12 mouse cellular contexts compared by ENCODE assay signal in the genomic region with DNA sequence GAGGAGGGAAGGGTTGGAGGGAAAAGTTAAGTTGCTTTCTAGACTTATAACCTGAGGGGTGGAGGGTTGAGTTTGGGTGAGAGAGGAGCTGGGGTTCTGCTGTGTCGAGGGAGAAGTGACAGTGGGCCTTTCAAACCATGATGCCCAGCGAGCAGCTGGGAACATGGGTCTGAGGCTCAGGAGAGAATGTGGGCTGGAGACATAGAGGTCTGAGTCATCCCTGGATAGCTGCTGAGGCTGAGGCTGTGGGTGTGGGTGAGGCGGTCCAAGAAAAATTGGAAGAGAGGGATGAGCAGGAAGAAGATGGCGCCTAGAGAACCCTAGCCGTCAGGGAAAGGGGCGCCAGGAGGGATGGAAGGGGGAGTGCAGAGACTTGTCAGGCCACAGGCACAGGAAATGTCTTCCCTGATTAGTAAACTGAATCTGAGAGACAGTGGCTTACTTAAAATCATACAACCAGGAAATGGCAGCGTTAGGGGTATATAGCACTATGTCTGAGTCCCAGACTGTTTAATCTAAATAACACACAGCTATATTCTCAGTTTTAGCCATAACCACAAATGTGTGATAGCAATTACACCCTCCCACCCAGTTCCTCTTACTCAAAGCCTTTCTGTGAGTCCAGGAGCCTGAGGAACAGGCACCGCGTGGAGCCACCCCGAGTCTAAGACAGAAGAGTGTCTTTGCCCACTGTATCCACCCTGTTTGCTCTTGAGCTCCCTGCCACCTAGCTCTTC. TPM values are rescaled to one million over a fixed set of nuclear protein-coding genes. Genes with fewer than 3 reads are reported as not detected.
DNase-seq lines count a peak whose midpoint lies in the region; ATAC-seq and TF ChIP-seq lines count a peak whose summit lies in the region.
"Had no signal": no experiment of that assay in that cellular context is flagged by ENCODE, and none has a peak within 500 bp of the region (broad histone marks: within the 10 kb centered on the region; RNA-seq: fewer than 3 reads in every experiment).

No protein-coding gene starts in this region.

- H3K4me3 ChIP-seq in hindbrain, embryonic 12.5 days = no peak overlapping the region
- no peak overlapping the region for H3K4me3 ChIP-seq in hindbrain, embryonic 10.5 days
- 0 out of 2 replicates have a peak overlapping the region, but pooled peaks have one; percentile 17 for H3K4me3 ChIP-seq in E14TG2a.4 (replicated peaks; ENCODE audit: low read length)
- H3K4me3 ChIP-seq in hindbrain, embryonic 16.5 days (ENCODE audit: low read length) = no peak overlapping the region
- H3K4me3 ChIP-seq in neural tube, embryonic 13.5 days = no peak overlapping the region

- WGBS in hindbrain, embryonic 12.5 days = 78% methylated on average over 10 of the region's 10 CpGs
- 84% methylated on average over 10 of the region's 10 CpGs for WGBS in hindbrain, embryonic 10.5 days
- 82% methylated on average over 10 of the region's 10 CpGs for WGBS in hindbrain, embryonic 16.5 days
- 78% methylated on average over 10 of the region's 10 CpGs for WGBS in neural tube, embryonic 13.5 days

- no peak for DNase-seq in hindbrain, embryonic 10.5 days (ENCODE audit: low spot score)
- DNase-seq in spleen, postnatal 4 days (ENCODE audit: low spot score in 2 of 2) = no peak
- no peak for DNase-seq in kidney, postnatal 14 days
- DNase-seq in T-cell, adult 2 months (ENCODE audit: low spot score) = no peak
- DNase-seq: lung, postnatal 36 days had no signal

- H3K9me3 ChIP-seq in hindbrain, embryonic 12.5 days (replicated peaks) = no peaks in the 10 kb centered on the region
- no peaks in the 10 kb centered on the region for H3K9me3 ChIP-seq in hindbrain, embryonic 10.5 days
- no peaks in the 10 kb centered on the region for H3K9me3 ChIP-seq in E14TG2a.4 (ENCODE audit: low read length)
- no peaks in the 10 kb centered on the region for H3K9me3 ChIP-seq in hindbrain, embryonic 16.5 days (ENCODE audit: control insufficient read depth, low read length)
- no peaks in the 10 kb centered on the region for H3K9me3 ChIP-seq in neural tube, embryonic 13.5 days

- H3K27me3 ChIP-seq in hindbrain, embryonic 12.5 days = peaks cover 15% of the 10 kb centered on the region
- peaks cover 52% of the 10 kb centered on the region for H3K27me3 ChIP-seq in hindbrain, embryonic 10.5 days (ENCODE audit: insufficient read depth, poor library complexity, severe bottlenecking)
- peaks cover 63% of the 10 kb centered on the region for H3K27me3 ChIP-seq in E14TG2a.4 (ENCODE audit: insufficient read depth, low read length)
- no peaks in the 10 kb centered on the region for H3K27me3 ChIP-seq in hindbrain, embryonic 16.5 days (replicated peaks; ENCODE audit: control insufficient read depth, insufficient read depth, low read length)
- H3K27me3 ChIP-seq in neural tube, embryonic 13.5 days = peaks cover 25% of the 10 kb centered on the region

- H3K9ac ChIP-seq in hindbrain, embryonic 12.5 days = no peak overlapping the region
- no peak overlapping the region for H3K9ac ChIP-seq in hindbrain, embryonic 16.5 days (ENCODE audit: low read depth, low read length)
- no peak overlapping the region for H3K9ac ChIP-seq in neural tube, embryonic 13.5 days

- H3K36me3 ChIP-seq in hindbrain, embryonic 12.5 days = no peaks in the 10 kb centered on the region
- H3K36me3 ChIP-seq in hindbrain, embryonic 10.5 days = no peaks in the 10 kb centered on the region
- no peaks in the 10 kb centered on the region for H3K36me3 ChIP-seq in E14TG2a.4 (ENCODE audit: insufficient read depth, low read length)
- H3K36me3 ChIP-seq in hindbrain, embryonic 16.5 days (ENCODE audit: control insufficient read depth, insufficient read depth, low read length) = no peaks in the 10 kb centered on the region
- H3K36me3 ChIP-seq in neural tube, embryonic 13.5 days = no peaks in the 10 kb centered on the region

- no peak for ATAC-seq in hindbrain, embryonic 12.5 days (ENCODE audit: low FRiP score)
- no peak for ATAC-seq in hindbrain, embryonic 16.5 days
- ATAC-seq in neural tube, embryonic 13.5 days (ENCODE audit: low read depth) = no peak
- ATAC-seq: activated CD4-positive, CD25-positive, alpha-beta regulatory T cell, adult 4 months; CD4-positive, CD25-positive, alpha-beta regulatory T cell, adult 4 months; intestine, embryonic 16.5 days had no signal

- TF ChIP-seq CTCF in E14TG2a.4 (conservative IDR thresholded peaks at IDR 0.05; ENCODE audit: low read length) = no peak

- H3K27ac ChIP-seq in hindbrain, embryonic 12.5 days = no peak overlapping the region
- no peak overlapping the region for H3K27ac ChIP-seq in hindbrain, embryonic 10.5 days
- no peak overlapping the region for H3K27ac ChIP-seq in hindbrain, embryonic 16.5 days (ENCODE audit: low read depth, low read length)
- no peak overlapping the region for H3K27ac ChIP-seq in neural tube, embryonic 13.5 days (replicated peaks)

- H3K4me1 ChIP-seq in hindbrain, embryonic 12.5 days = peaks cover 18% of the 10 kb centered on the region
- peaks cover 19% of the 10 kb centered on the region for H3K4me1 ChIP-seq in hindbrain, embryonic 10.5 days (replicated peaks)
- H3K4me1 ChIP-seq in E14TG2a.4 (replicated peaks; ENCODE audit: low read depth, low read length) = peaks cover 20% of the 10 kb centered on the region
- peaks cover 11% of the 10 kb centered on the region for H3K4me1 ChIP-seq in hindbrain, embryonic 16.5 days (ENCODE audit: control insufficient read depth, insufficient read depth, low read depth, low read length)
- H3K4me1 ChIP-seq in neural tube, embryonic 13.5 days (replicated peaks) = peaks cover 29% of the 10 kb centered on the region

- peak overlapping the region; percentile 41; the same call in 1 of the 2 replicates for H3K4me2 ChIP-seq in hindbrain, embryonic 12.5 days (replicated peaks)
- H3K4me2 ChIP-seq in hindbrain, embryonic 16.5 days (ENCODE audit: low read length) = peak overlapping the region; percentile 53
- peak overlapping the region; percentile 46; the same call in 1 of the 2 replicates for H3K4me2 ChIP-seq in neural tube, embryonic 13.5 days

RNA-seq across cellular contexts. Expression of a gene that starts 12.2 kb away (rescaled TPM):
- polyA plus RNA-seq in hindbrain, embryonic 12.5 days (2016; fragmentation: Nextera tagmentation; extraction: Ambion mirVana) = 20.7 and 21.5 TPM in 2 replicates
- polyA plus RNA-seq in hindbrain, embryonic 10.5 days (2016; fragmentation: Nextera tagmentation; extraction: Ambion mirVana) = 3.6 and 9.4 TPM in 2 replicates
- 46.6 and 52.6 TPM in 2 replicates for polyA plus RNA-seq in hindbrain, embryonic 16.5 days (2015; fragmentation: Nextera tagmentation; extraction: Ambion mirVana)
- 21.7 and 24.8 TPM in 2 replicates for polyA plus RNA-seq in neural tube, embryonic 13.5 days (2015; fragmentation: Nextera tagmentation; extraction: Ambion mirVana)
- polyA plus RNA-seq: activated CD4-positive, CD25-positive, alpha-beta regulatory T cell, adult 4 months; CD4-positive, CD25-positive, alpha-beta regulatory T cell, adult 4 months had no signal

RNA-seq across cellular contexts. Expression of a gene that starts 27.2 kb away (rescaled TPM):
- 127 TPM in 2 replicates for polyA plus RNA-seq in hindbrain, embryonic 12.5 days (2016; fragmentation: Nextera tagmentation; extraction: Ambion mirVana)
- polyA plus RNA-seq in hindbrain, embryonic 10.5 days (2016; fragmentation: Nextera tagmentation; extraction: Ambion mirVana) = 59.1 and 101 TPM in 2 replicates
- polyA plus RNA-seq in hindbrain, embryonic 16.5 days (2015; fragmentation: Nextera tagmentation; extraction: Ambion mirVana) = 197 and 213 TPM in 2 replicates
- 189 and 197 TPM in 2 replicates for polyA plus RNA-seq in neural tube, embryonic 13.5 days (2015; fragmentation: Nextera tagmentation; extraction: Ambion mirVana)

RNA-seq across cellular contexts. Expression of a gene that starts 50.2 kb away (rescaled TPM):
- not detected in 2 replicates for polyA plus RNA-seq in hindbrain, embryonic 12.5 days (2016; fragmentation: Nextera tagmentation; extraction: Ambion mirVana)
- not detected in 2 replicates for polyA plus RNA-seq in hindbrain, embryonic 10.5 days (2016; fragmentation: Nextera tagmentation; extraction: Ambion mirVana)
- 1.1 and 1.3 TPM in 2 replicates for polyA plus RNA-seq in hindbrain, embryonic 16.5 days (2015; fragmentation: Nextera tagmentation; extraction: Ambion mirVana)
- 0.24 TPM in 1 of 2 replicates, not detected in the other for polyA plus RNA-seq in neural tube, embryonic 13.5 days (2015; fragmentation: Nextera tagmentation; extraction: Ambion mirVana)
- polyA plus RNA-seq: activated CD4-positive, CD25-positive, alpha-beta regulatory T cell, adult 4 months had no signal

RNA-seq across cellular contexts. Expression of a gene that starts 50.5 kb away (rescaled TPM):
- polyA plus RNA-seq in hindbrain, embryonic 12.5 days (2016; fragmentation: Nextera tagmentation; extraction: Ambion mirVana) = 54.6 and 60.6 TPM in 2 replicates
- 46.1 and 49.4 TPM in 2 replicates for polyA plus RNA-seq in hindbrain, embryonic 10.5 days (2016; fragmentation: Nextera tagmentation; extraction: Ambion mirVana)
- 68.0 and 71.3 TPM in 2 replicates for polyA plus RNA-seq in hindbrain, embryonic 16.5 days (2015; fragmentation: Nextera tagmentation; extraction: Ambion mirVana)
- 58.6 and 63.7 TPM in 2 replicates for polyA plus RNA-seq in neural tube, embryonic 13.5 days (2015; fragmentation: Nextera tagmentation; extraction: Ambion mirVana)
